Mouse (Mus musculus) neutrophil, adult 59 days (primary cell): ENCODE measurements around the gene Gsx1. TPM values are rescaled to one million over a fixed set of nuclear protein-coding genes. Genes with fewer than 3 reads are reported as not detected.

Experiments
- total RNA-seq, 2 experiments: library from RNA; stranded (reverse); gene quantifications; 1 replicate in 1 of 2; 2 replicates in 1 of 2; pipeline ENCODE4 v1.2.4; 2023

Gene Gsx1
- total RNA-seq: not detected

GRCm38 (mm10) chr5:147188571-147188975 lies at the start of gene Gsx1:
TSS of gene Gsx1 (plus strand) at chr5:147188696.

Other genes with a start within 250 kb of the Gsx1 start
- 10 to 100 TPM; 15.8 to 18.8 TPM for gene Gtf3a, start 240.0 kb upstream of the Gsx1 start, total RNA-seq
- 1 to 10 TPM; 7.0 to 8.5 TPM for gene Mtif3, start 224.9 kb upstream of the Gsx1 start, total RNA-seq
- gene Lnx2, start 112.1 kb upstream of the Gsx1 start, total RNA-seq: 1 to 10 TPM; 4.3 to 4.7 TPM
- 10 to 100 TPM; 60.7 to 62.1 TPM for gene Polr1d, start 111.6 kb upstream of the Gsx1 start, total RNA-seq
- gene Pdx1, start 81.3 kb downstream of the Gsx1 start, total RNA-seq: not detected
- gene Cdx2, start 118.6 kb downstream of the Gsx1 start, total RNA-seq: not detected
- gene Urad, start 133.7 kb downstream of the Gsx1 start, total RNA-seq: not detected
- 1 to 10 TPM; 4.4 to 5.1 TPM for gene Flt3, start 211.8 kb downstream of the Gsx1 start, total RNA-seq
- 100 to 1,000 TPM; 162 to 164 TPM for gene Pan3, start 241.5 kb downstream of the Gsx1 start, total RNA-seq